Mouse (Mus musculus): ENCODE measurements around the gene Drosha. TPM values are rescaled to one million over a fixed set of nuclear protein-coding genes. Genes with fewer than 3 reads are reported as not detected.

The Drosha gene
- polyA plus RNA-seq, 1 experiment: 10.0 TPM

GRCm38 (mm10) chr15:12809305-12809704 lies 15.3 kb upstream of the Drosha start:
- Histone ChIP-seq H3K4me3 (ENCODE audit: extremely low read depth, insufficient read depth, insufficient read length) (no peak overlapping the region), H3K36me3 (ENCODE audit: control insufficient read depth, insufficient read depth, low read length) (peaks cover 12% of the 10 kb centered on the region), H3K27ac (ENCODE audit: insufficient read depth, low read length) (no peak overlapping the region), H3K27me3 (ENCODE audit: control insufficient read depth, insufficient read depth, low read length) (no peaks in the 10 kb centered on the region), H3K4me1 (ENCODE audit: control insufficient read depth, insufficient read depth, insufficient read length) (no peaks in the 10 kb centered on the region)
- WGBS: 88% methylated on average over 6 of the region's 6 CpGs
- DNase-seq (ENCODE audit: low read depth in 1 of 2, low spot score in 2 of 2): no peak
- TF ChIP-seq CTCF (IDR thresholded peaks at IDR 0.05; ENCODE audit: extremely low read depth, insufficient read depth, insufficient read length, insufficient replicate concordance) (no peak), POLR2A (IDR thresholded peaks at IDR 0.05; ENCODE audit: low read depth, low read length) (no peak)

- Histone ChIP-seq H3K27ac (ENCODE audit: insufficient read depth, low read length) (no peak overlapping the region), H3K27me3 (ENCODE audit: control insufficient read depth, insufficient read depth, low read length) (no peaks in the 10 kb centered on the region), H3K36me3 (ENCODE audit: control insufficient read depth, insufficient read depth, low read length) (peaks cover 32% of the 10 kb centered on the region), H3K4me3 (ENCODE audit: extremely low read depth, insufficient read depth, insufficient read length) (no peak overlapping the region), H3K4me1 (ENCODE audit: control insufficient read depth, insufficient read depth, insufficient read length) (no peaks in the 10 kb centered on the region)
- WGBS: 94% methylated on average over 11 of the region's 11 CpGs
- DNase-seq (ENCODE audit: low read depth in 1 of 2, low spot score in 2 of 2): no peak
- no peak for TF ChIP-seq CTCF (IDR thresholded peaks at IDR 0.05; ENCODE audit: extremely low read depth, insufficient read depth, insufficient read length, insufficient replicate concordance)
- no peak for TF ChIP-seq POLR2A (IDR thresholded peaks at IDR 0.05; ENCODE audit: low read depth, low read length)
Measured at GRCm38 (mm10) chr15:12812646-12813045, 12.0 kb upstream of the Drosha start.

GRCm38 (mm10) chr15:12817592-12817991 lies 7.0 kb upstream of the Drosha start:
- no peak for TF ChIP-seq CTCF (IDR thresholded peaks at IDR 0.05; ENCODE audit: extremely low read depth, insufficient read depth, insufficient read length, insufficient replicate concordance)
- no peak for TF ChIP-seq POLR2A (IDR thresholded peaks at IDR 0.05; ENCODE audit: low read depth, low read length)
- peaks cover 48% of the 10 kb centered on the region for H3K36me3 ChIP-seq (ENCODE audit: control insufficient read depth, insufficient read depth, low read length)
- DNase-seq (ENCODE audit: low read depth in 1 of 2, low spot score in 2 of 2): no peak
- no peak overlapping the region for H3K27ac ChIP-seq (ENCODE audit: insufficient read depth, low read length)
- no peaks in the 10 kb centered on the region for H3K27me3 ChIP-seq (ENCODE audit: control insufficient read depth, insufficient read depth, low read length)
- 95% methylated on average over 8 of the region's 8 CpGs for WGBS
- no peaks in the 10 kb centered on the region for H3K4me1 ChIP-seq (ENCODE audit: control insufficient read depth, insufficient read depth, insufficient read length)
- H3K4me3 ChIP-seq (ENCODE audit: extremely low read depth, insufficient read depth, insufficient read length): no peak overlapping the region

- DNase-seq (ENCODE audit: low read depth in 1 of 2, low spot score in 2 of 2): no peak
- Histone ChIP-seq H3K4me3 (ENCODE audit: extremely low read depth, insufficient read depth, insufficient read length) (no peak overlapping the region), H3K36me3 (ENCODE audit: control insufficient read depth, insufficient read depth, low read length) (peaks cover 24% of the 10 kb centered on the region), H3K27me3 (ENCODE audit: control insufficient read depth, insufficient read depth, low read length) (no peaks in the 10 kb centered on the region), H3K4me1 (ENCODE audit: control insufficient read depth, insufficient read depth, insufficient read length) (no peaks in the 10 kb centered on the region; the same call in 1 of the 2 replicates), H3K27ac (ENCODE audit: insufficient read depth, low read length) (no peak overlapping the region)
- 89% methylated on average over 9 of the region's 9 CpGs for WGBS
- TF ChIP-seq CTCF (IDR thresholded peaks at IDR 0.05; ENCODE audit: extremely low read depth, insufficient read depth, insufficient read length, insufficient replicate concordance) (no peak), POLR2A (IDR thresholded peaks at IDR 0.05; ENCODE audit: low read depth, low read length) (no peak)
Measured at GRCm38 (mm10) chr15:12822416-12823395, 1.9 kb upstream of the Drosha start.

- H3K4me1 ChIP-seq (ENCODE audit: control insufficient read depth, insufficient read depth, insufficient read length): no peaks in the 10 kb centered on the region; the same call in 1 of the 2 replicates
- TF ChIP-seq CTCF (IDR thresholded peaks at IDR 0.05; ENCODE audit: extremely low read depth, insufficient read depth, insufficient read length, insufficient replicate concordance): no peak
- no peak for TF ChIP-seq POLR2A (IDR thresholded peaks at IDR 0.05; ENCODE audit: low read depth, low read length)
- no peak for DNase-seq (ENCODE audit: low read depth in 1 of 2, low spot score in 2 of 2)
- H3K27ac ChIP-seq (ENCODE audit: insufficient read depth, low read length): no peak overlapping the region
- WGBS: 86% methylated on average over 2 of the region's 2 CpGs
- peak overlapping the region; percentile 82; the same call in 1 of the 2 replicates for H3K4me3 ChIP-seq (ENCODE audit: extremely low read depth, insufficient read depth, insufficient read length)
- H3K27me3 ChIP-seq (ENCODE audit: control insufficient read depth, insufficient read depth, low read length): no peaks in the 10 kb centered on the region
- H3K36me3 ChIP-seq (ENCODE audit: control insufficient read depth, insufficient read depth, low read length): peaks cover 15% of the 10 kb centered on the region
Measured at GRCm38 (mm10) chr15:12823455-12824119, 1.0 kb upstream of the Drosha start.

- TF ChIP-seq CTCF (IDR thresholded peaks at IDR 0.05; ENCODE audit: extremely low read depth, insufficient read depth, insufficient read length, insufficient replicate concordance): no peak
- TF ChIP-seq POLR2A (IDR thresholded peaks at IDR 0.05; ENCODE audit: low read depth, low read length): no peak
- WGBS: under 1% methylated on average over 31 of the region's 31 CpGs
- Histone ChIP-seq H3K4me3 (ENCODE audit: extremely low read depth, insufficient read depth, insufficient read length) (peak overlapping the region; percentile 82), H3K27me3 (ENCODE audit: control insufficient read depth, insufficient read depth, low read length) (no peaks in the 10 kb centered on the region), H3K4me1 (ENCODE audit: control insufficient read depth, insufficient read depth, insufficient read length) (no peaks in the 10 kb centered on the region; the same call in 1 of the 2 replicates), H3K36me3 (ENCODE audit: control insufficient read depth, insufficient read depth, low read length) (peaks cover 6% of the 10 kb centered on the region), H3K27ac (ENCODE audit: insufficient read depth, low read length) (peak overlapping the region; percentile 44)
- peak; percentile 11 to 35 for DNase-seq (ENCODE audit: low read depth in 1 of 2, low spot score in 2 of 2)
Measured at GRCm38 (mm10) chr15:12824965-12825364, 350 bp downstream of the Drosha start.
